Mouse (Mus musculus): Measurements from ENCODE around the gene Ubr3. TPM values are rescaled to one million over a fixed set of nuclear protein-coding genes. Genes with fewer than 3 reads are reported as not detected.

The Ubr3 gene
- 37.4 and 60.3 TPM in 2 replicates for total RNA-seq (2023)

DNA sequence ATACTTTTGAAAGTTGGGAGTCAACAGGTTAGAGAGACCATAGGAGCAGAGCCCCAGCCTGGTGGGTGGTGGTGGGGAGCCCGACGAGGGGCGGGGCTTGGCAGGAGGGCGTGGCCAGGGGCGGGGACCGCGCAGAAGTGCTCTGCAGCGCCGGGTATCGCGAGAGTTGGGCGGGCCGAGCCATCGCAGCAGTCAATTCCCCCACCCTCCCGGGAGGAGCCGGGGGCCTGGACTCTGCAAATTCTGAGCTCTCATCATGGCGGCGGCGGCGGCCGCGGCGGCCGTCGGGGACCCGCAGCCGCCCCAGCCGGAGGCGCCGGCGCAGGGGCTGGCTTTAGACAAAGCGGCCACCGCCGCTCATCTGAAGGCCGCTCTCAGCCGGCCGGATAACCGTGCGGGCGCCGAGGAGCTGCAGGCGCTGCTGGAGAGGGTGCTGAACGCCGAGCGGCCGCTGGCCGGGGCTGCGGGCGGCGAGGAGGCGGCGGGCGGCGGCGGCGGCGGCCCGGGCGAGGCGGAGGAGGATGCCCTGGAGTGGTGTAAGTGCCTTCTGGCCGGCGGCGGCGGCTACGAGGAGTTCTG lies at the start of gene Ubr3:
TSS of gene Ubr3 (plus strand) at position 208 of the 579 bp plus-strand sequence.

DNA sequence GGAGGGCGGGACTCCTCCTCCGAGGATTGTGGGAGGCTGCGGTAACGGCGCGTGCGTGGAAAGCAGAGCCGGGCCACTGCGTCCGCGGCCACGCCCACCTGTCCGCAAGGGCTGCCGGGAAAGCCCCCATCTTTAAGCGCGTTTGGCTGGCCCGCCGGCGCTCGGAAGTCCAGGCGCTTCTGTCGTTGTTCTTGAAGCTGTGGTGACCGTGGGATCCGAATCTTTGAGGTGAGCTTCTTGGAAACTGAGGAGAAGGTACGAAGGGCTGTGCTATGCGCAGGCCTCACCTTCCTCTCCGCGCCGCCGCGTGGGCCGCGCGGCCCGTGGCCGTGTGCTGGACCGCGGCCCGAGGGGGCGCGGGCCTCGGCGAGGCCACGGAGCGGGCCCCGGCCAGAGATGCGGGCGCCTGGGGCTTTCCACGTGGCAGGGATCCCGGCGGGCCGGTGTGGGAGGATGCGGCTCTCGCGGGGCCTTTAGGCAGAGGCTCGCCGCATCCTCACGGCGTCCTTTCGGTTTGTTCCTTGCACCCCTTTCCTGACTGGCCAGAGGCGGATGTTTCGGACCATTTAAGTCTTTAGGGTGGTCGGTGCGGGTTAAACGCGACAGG lies 35.5 kb upstream of the Ubr3 start, which contains the start of gene Ssb:
TSS of gene Ssb (plus strand) at position 78 of the 607 bp plus-strand sequence.

DNA sequence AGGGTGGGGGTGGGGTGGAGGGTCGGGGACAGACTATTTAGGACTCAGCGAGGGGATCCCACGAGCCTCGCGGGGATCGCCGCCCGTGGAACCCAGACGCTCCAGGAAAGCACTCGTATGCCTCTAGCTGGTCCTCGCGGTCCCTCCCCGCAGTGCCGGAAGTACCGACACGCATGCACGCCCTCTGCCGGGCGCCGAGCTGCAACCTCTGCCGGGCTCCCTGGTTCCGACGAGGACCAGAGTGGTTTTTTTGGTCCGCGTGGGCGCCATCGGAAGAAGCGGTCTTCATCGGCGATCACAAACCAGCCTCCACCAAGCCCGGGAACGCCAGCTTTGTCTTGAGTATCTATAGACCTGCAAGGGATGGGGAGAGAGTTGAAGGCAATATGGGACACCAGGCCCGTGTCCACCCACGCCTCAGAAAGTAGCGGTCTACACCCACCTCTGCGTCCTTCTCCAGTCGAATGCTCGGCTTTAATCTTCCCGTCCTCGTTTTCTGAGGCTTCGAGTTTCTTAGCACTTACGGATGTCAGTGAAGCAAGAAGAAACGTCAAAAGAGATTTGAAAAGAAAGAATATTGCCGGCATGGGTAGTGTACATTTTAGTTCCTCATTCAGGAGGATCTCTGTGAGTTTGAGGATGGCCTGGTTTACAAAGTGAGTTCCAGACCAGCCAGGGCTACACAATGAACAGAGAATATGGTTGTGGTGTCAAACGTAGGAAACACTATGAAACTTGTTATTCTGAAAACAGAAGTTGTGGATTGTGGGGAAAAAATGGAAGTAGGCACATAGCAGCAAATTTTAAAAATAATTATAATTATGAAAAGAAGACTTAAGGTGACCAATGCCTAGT lies 11.4 kb upstream of the Ubr3 start, which contains the start of gene Mettl5:
TSS of gene Mettl5 (minus strand) at position 165 of the 855 bp plus-strand sequence.

DNA sequence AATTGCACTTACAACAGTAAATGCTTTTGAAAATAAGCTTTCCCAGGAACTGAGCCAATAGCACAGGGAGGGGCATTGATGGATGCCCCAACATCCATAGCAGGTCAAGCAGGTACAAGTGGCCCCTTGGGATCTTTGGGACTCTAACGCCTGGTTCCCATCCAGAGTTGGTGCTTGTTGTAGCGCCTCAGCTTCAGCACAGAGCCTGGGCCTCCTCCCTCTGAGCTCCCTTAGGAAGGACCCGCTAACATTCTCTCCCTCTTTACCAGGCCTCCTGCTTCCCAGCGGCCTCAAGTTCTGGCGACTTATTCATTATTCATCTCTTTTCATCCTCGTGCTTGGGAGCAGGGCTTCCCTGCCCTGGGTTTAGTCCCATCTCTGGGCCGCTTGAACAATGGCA lies 141.7 kb downstream of the Ubr3 start, which contains the start of gene Myo3b:
TSS of gene Myo3b (plus strand) at position 375 of the 400 bp plus-strand sequence.

Other genes with a start within 250 kb of the Ubr3 start
- 0.20 and 0.66 TPM in 2 replicates for gene Klhl41, start 227.1 kb upstream of the Ubr3 start, total RNA-seq (2023)
- 2.8 and 3.2 TPM in 2 replicates for gene Fastkd1, start 183.7 kb upstream of the Ubr3 start, total RNA-seq (2023)
- 63.0 and 90.9 TPM in 2 replicates for gene Ppig, start 174.7 kb upstream of the Ubr3 start, total RNA-seq (2023)
- gene Ccdc173, start 107.7 kb upstream of the Ubr3 start, total RNA-seq (2023), result 1.3 and 1.5 TPM in 2 replicates
- gene Phospho2, start 107.6 kb upstream of the Ubr3 start, total RNA-seq (2023), result 19.4 and 19.5 TPM in 2 replicates
- gene Klhl23, start 75.3 kb upstream of the Ubr3 start, total RNA-seq (2023), result 4.1 and 4.5 TPM in 2 replicates
- 96.1 and 99.1 TPM in 2 replicates for gene Ssb, start 35.7 kb upstream of the Ubr3 start, total RNA-seq (2023)
- gene Mettl5, start 11.6 kb upstream of the Ubr3 start, total RNA-seq (2023), result 6.2 and 6.5 TPM in 2 replicates
- gene Myo3b, start 141.9 kb downstream of the Ubr3 start, total RNA-seq (2023), result not detected in 2 replicates